Comparison of ENCODE assay signal across 22 mouse cellular contexts in genomic region chr19:42613647-42614225, GRCm38 (mm10). TPM values are rescaled to one million over a fixed set of nuclear protein-coding genes. Genes with fewer than 3 reads are reported as not detected.
DNase-seq lines count a peak whose midpoint lies in the region; ATAC-seq and TF ChIP-seq lines count a peak whose summit lies in the region.
"Had no signal": no experiment of that assay in that cellular context is flagged by ENCODE, and none has a peak within 500 bp of the region (broad histone marks: within the 10 kb centered on the region; RNA-seq: fewer than 3 reads in every experiment).

No protein-coding gene starts in this region.

- H3K27ac ChIP-seq in kidney, embryonic 15.5 days: no peak overlapping the region
- no peak overlapping the region for H3K27ac ChIP-seq in kidney, embryonic 16.5 days (ENCODE audit: low read length)
- H3K27ac ChIP-seq: forebrain, embryonic 13.5 days; hindbrain, embryonic 14.5 days; layer of hippocampus, adult 2 months had no signal

- 75% methylated on average over 7 of the region's 7 CpGs for WGBS in kidney, embryonic 15.5 days
- WGBS in kidney, embryonic 16.5 days: 62% methylated on average over 7 of the region's 7 CpGs

- no peak overlapping the region for H3K4me3 ChIP-seq in kidney, embryonic 15.5 days (replicated peaks)
- H3K4me3 ChIP-seq in kidney, embryonic 16.5 days (ENCODE audit: low read length): no peak overlapping the region
- 0 out of 2 replicates have a peak overlapping the region, but pooled peaks have one; percentile 23 for H3K4me3 ChIP-seq in E14TG2a.4 (replicated peaks; ENCODE audit: low read length)
- H3K4me3 ChIP-seq: erythroblast, embryonic 14.5 days had no signal

- 0 out of 2 replicates have a peak overlapping the region, but pooled peaks have one; percentile 31 for H3K9ac ChIP-seq in kidney, embryonic 15.5 days
- H3K9ac ChIP-seq in kidney, embryonic 16.5 days (replicated peaks; ENCODE audit: low read length): no peak overlapping the region
- H3K9ac ChIP-seq: hindbrain, embryonic 14.5 days had no signal

- TF ChIP-seq CTCF in E14TG2a.4 (conservative IDR thresholded peaks at IDR 0.05; ENCODE audit: low read length): no peak

- 0 out of 2 replicates have a peak overlapping the region, but pooled peaks have one; percentile 81 for H3K4me2 ChIP-seq in kidney, embryonic 15.5 days
- no peak overlapping the region for H3K4me2 ChIP-seq in kidney, embryonic 16.5 days (replicated peaks; ENCODE audit: low read depth, low read length)

- H3K9me3 ChIP-seq in kidney, embryonic 15.5 days (replicated peaks): no peaks in the 10 kb centered on the region
- H3K9me3 ChIP-seq in kidney, embryonic 16.5 days (ENCODE audit: low read length): no peaks in the 10 kb centered on the region
- 0 out of 2 replicates have a peak, but pooled peaks cover 4% of the 10 kb centered on the region for H3K9me3 ChIP-seq in E14TG2a.4 (ENCODE audit: low read length)
- H3K9me3 ChIP-seq: forebrain, embryonic 13.5 days; midbrain, embryonic 10.5 days had no signal

- peak; percentile 51 to 57 for DNase-seq in heart, adult 18-20 months
- no peak for DNase-seq in heart, postnatal 36 days
- DNase-seq in fibroblast of lung, adult 2 months (ENCODE audit: low read depth): peak; percentile 20
- no peak for DNase-seq in right cerebral cortex, postnatal 4 days
- DNase-seq in spleen, postnatal 14 days (ENCODE audit: low spot score in 2 of 2): no peak
- DNase-seq: adrenal gland, adult 2 months; cerebellum, adult 11-12 months; cerebellum, postnatal 10 days; layer of hippocampus, postnatal 36 days; thymus, postnatal 36 days had no signal

- peaks cover 23% of the 10 kb centered on the region for H3K4me1 ChIP-seq in kidney, embryonic 15.5 days
- H3K4me1 ChIP-seq in kidney, embryonic 16.5 days (ENCODE audit: insufficient read depth, low read length): peaks cover 7% of the 10 kb centered on the region
- H3K4me1 ChIP-seq in E14TG2a.4 (replicated peaks; ENCODE audit: low read depth, low read length): peaks cover 20% of the 10 kb centered on the region

- no peaks in the 10 kb centered on the region for H3K36me3 ChIP-seq in kidney, embryonic 15.5 days
- no peaks in the 10 kb centered on the region for H3K36me3 ChIP-seq in kidney, embryonic 16.5 days (ENCODE audit: insufficient read depth, low read length)
- no peaks in the 10 kb centered on the region for H3K36me3 ChIP-seq in E14TG2a.4 (ENCODE audit: insufficient read depth, low read length)
- H3K36me3 ChIP-seq: midbrain, embryonic 10.5 days had no signal

- no peak for ATAC-seq in kidney, embryonic 15.5 days (replicated peaks; ENCODE audit: low FRiP score)
- ATAC-seq in kidney, embryonic 16.5 days (ENCODE audit: low FRiP score, low TSS enrichment): no peak
- ATAC-seq: forebrain, embryonic 13.5 days; inflammation-experienced regulatory T-cells, adult 6 months; lung, postnatal 0 days had no signal

- peaks cover 19% of the 10 kb centered on the region for H3K27me3 ChIP-seq in kidney, embryonic 15.5 days
- peaks cover 8% of the 10 kb centered on the region; the same call in 1 of the 2 replicates for H3K27me3 ChIP-seq in kidney, embryonic 16.5 days (ENCODE audit: insufficient read depth, low read length)
- peaks cover 48% of the 10 kb centered on the region for H3K27me3 ChIP-seq in E14TG2a.4 (ENCODE audit: insufficient read depth, low read length)

- intact Hi-C loops in heart, postnatal 36 days (cut with DNase I): no loop called here

RNA-seq across cellular contexts. Expression of gene Loxl4, which starts 1.1 kb away (rescaled TPM):
- total RNA-seq in heart, adult 18-20 months (2021): under 1 TPM; 0.67 to 0.92 TPM
- 1 to 10 TPM; 1.1 to 1.4 TPM for total RNA-seq in heart, postnatal 36 days (2021)
- polyA plus RNA-seq in kidney, embryonic 15.5 days (2015; fragmentation: Nextera tagmentation; extraction: Ambion mirVana): 1.8 and 2.2 TPM in 2 replicates
- 1.6 and 2.1 TPM in 2 replicates for polyA plus RNA-seq in kidney, embryonic 16.5 days (2015; fragmentation: Nextera tagmentation; extraction: Ambion mirVana)
- total RNA-seq: granulocyte monocyte progenitor cell, adult 5-6 weeks; neutrophil, adult 5-6 weeks had no signal
- polyA plus RNA-seq: erythroblast, embryonic 14.5 days had no signal

Comparison
In these comparisons a context has a peak if more than half of its experiments do, and no peak if none do; other contexts are left out.
1. DNase-seq: peak in heart, adult 18-20 months (2 of 2) and fibroblast of lung, adult 2 months (single experiment); none in heart, postnatal 36 days (0 of 2), right cerebral cortex, postnatal 4 days (single experiment) and spleen, postnatal 14 days (0 of 2).